Mouse (Mus musculus): ENCODE data around the gene Gm49361.

- TF ChIP-seq CTCF (IDR thresholded peaks at IDR 0.05; ENCODE audit: extremely low read depth, insufficient read length, insufficient replicate concordance, low read depth, low read length) (no peak), POLR2A (IDR thresholded peaks at IDR 0.05; ENCODE audit: low read depth, low read length) (no peak)
These were observed 9.8 kb upstream of the Gm49361 start for GRCm38 (mm10) chr14:57755661-57756060.

Measured in small intestine, adult 2 months (tissue).